Mouse (Mus musculus) cerebellum, adult 9-10 months (tissue): ENCODE measurements around the gene Pgrmc1.

Experiments
- DNase-seq: peaks from one replicate; pipeline ENCODE4 v3.0.0; 2022

The Pgrmc1 gene

GRCm38 (mm10) chrX:36609117-36609516 lies 11.1 kb downstream of the Pgrmc1 start:
- DNase-seq = no peak

DNA sequence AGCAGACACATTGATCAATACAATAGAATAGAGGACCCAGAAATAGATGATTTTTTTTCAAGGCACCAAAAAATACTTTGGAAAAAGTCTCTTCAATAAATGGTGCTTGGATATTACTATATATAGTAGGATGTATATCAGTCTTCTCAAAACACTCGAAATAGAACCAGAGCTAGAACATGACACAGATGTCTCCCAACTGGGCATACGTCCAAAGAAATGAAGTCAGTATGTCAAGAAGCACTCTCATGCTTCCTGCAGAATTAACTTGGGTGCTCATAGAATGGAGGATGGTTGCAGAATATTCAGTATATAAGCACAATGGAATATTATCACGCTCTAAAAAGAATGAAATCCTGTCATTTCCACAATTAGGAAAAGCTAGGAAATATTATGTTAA lies 30.1 kb downstream of the Pgrmc1 start:
- DNase-seq = no peak

- DNase-seq = no peak
These were observed 32.8 kb downstream of the Pgrmc1 start for GRCm38 (mm10) chrX:36630771-36631170.

DNA sequence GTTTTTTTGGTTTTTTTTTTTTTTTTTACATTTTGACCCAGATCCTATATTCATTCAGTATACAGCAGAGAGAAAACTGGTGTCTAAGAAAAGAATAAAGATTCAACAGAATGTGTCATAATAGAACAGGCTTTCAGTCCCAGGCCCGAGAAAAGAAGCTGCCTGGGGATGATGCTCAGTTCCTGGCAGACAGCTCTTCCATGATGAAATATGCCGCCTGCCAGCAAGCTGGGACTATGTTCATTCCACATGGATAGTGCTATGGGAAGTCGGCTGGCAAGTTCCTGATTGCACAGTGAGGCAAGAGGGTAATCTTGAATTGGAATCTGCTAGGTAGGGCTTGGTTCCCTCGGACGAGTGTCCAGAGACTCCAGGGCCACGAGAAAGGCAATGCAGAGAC lies 42.0 kb downstream of the Pgrmc1 start:
- DNase-seq = peak; percentile 38

DNA sequence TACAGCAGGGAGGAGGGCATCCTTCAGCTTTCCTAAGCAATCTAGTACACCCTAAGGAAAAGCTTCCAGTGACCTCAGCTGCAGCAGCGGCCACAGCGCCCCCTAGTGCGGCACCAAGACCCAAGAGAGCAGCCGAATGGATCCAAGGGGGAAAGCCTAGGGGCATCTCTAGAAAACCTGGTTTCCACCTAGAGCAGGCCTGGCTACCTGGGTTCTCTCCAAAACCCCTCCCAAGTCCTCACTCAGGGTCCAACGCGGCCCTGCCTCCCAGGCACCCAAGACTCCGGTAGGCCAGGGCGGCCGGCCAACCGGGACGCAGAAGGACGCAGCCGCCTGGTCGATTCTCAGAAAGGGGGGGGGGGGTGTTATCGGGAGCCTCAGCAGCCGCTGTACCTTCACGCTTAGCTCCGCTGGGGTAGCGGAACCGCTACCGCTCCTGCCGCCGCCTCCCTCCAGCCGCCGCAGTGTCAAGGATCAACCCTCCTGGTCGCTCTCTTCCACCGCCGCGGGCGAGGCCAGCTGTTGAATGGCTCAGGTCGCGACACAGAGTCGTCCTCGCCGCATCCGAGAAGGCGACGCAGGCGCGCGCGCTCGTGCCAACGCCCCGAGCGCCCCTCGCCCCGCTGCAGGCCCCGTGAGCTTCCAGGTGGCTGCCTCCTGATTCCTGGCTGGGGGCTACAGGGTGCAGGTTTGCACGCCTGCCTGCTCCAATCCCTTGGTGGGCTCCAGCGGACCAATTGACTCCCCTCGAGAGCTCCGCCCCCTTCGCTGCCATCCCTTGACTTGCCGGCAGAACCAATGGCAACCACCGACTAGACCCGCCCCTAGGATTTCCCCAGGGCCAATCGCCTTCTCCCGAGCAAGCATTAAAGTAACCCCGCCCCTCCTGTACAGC lies 46.9 kb downstream of the Pgrmc1 start, which contains the start of gene Akap17b:
Gene Akap17b (minus strand): TSS at position 739 of the 895 bp plus-strand sequence.
- peak; percentile 88 for DNase-seq
